In genomic region chr12:43983548-43983947, GRCm38 (mm10) we compare ENCODE assay signal across 27 mouse cellular contexts.
"Had no signal": no experiment of that assay in that cellular context is flagged by ENCODE, and none has a peak within 500 bp of the region (broad histone marks: within the 10 kb centered on the region; RNA-seq: fewer than 3 reads in every experiment).

No protein-coding gene starts in this region.

- H3K36me3 ChIP-seq: heart, embryonic 13.5 days; heart, embryonic 15.5 days; hindbrain, embryonic 13.5 days; hindbrain, embryonic 15.5 days; intestine, embryonic 15.5 days; limb, embryonic 12.5 days; liver, embryonic 13.5 days had no signal

- H3K4me1 ChIP-seq: heart, embryonic 13.5 days; heart, embryonic 15.5 days; hindbrain, embryonic 13.5 days; hindbrain, embryonic 15.5 days; intestine, embryonic 15.5 days; limb, embryonic 12.5 days; liver, embryonic 13.5 days had no signal

- H3K27me3 ChIP-seq: heart, embryonic 13.5 days; heart, embryonic 15.5 days; hindbrain, embryonic 13.5 days; hindbrain, embryonic 15.5 days; intestine, embryonic 15.5 days; limb, embryonic 12.5 days; liver, embryonic 13.5 days had no signal

- H3K4me2 ChIP-seq: heart, embryonic 11.5 days; heart, embryonic 13.5 days; heart, embryonic 15.5 days; hindbrain, embryonic 13.5 days; hindbrain, embryonic 15.5 days; intestine, embryonic 15.5 days; limb, embryonic 12.5 days; liver, embryonic 11.5 days; liver, embryonic 13.5 days had no signal

- DNase-seq: gastrocnemius, postnatal 14 days; gastrocnemius, postnatal 36 days; heart, adult 11 months; heart, adult 2 months; heart, postnatal 14 days; heart, postnatal 36 days; kidney, adult 18-20 months; kidney, adult 8-10 months; kidney, postnatal 14 days; kidney, postnatal 36 days; layer of hippocampus, adult 9-11 months; layer of hippocampus, postnatal 36 days; left cerebral cortex, postnatal 4 days; liver; liver, embryonic 13.5 days had no signal

- H3K4me3 ChIP-seq: heart, adult 2 months; heart, embryonic 13.5 days; heart, embryonic 15.5 days; hindbrain, embryonic 13.5 days; hindbrain, embryonic 15.5 days; intestine, embryonic 15.5 days; limb, embryonic 12.5 days; liver, embryonic 13.5 days had no signal

- H3K27ac ChIP-seq: heart, adult 2 months; heart, embryonic 13.5 days; heart, embryonic 15.5 days; hindbrain, embryonic 13.5 days; hindbrain, embryonic 15.5 days; hindbrain, postnatal 0 days; intestine, embryonic 15.5 days; kidney, postnatal 0 days; limb, embryonic 12.5 days; liver, embryonic 13.5 days had no signal

- ATAC-seq: hindbrain, postnatal 0 days; inflammation-experienced regulatory T-cells, adult 6 months; intestine, embryonic 15.5 days; intestine, postnatal 0 days had no signal

- H3K9ac ChIP-seq: heart, embryonic 13.5 days; heart, embryonic 15.5 days; hindbrain, embryonic 13.5 days; hindbrain, embryonic 15.5 days; intestine, embryonic 15.5 days; limb, embryonic 12.5 days; liver, embryonic 13.5 days had no signal

- H3K9me3 ChIP-seq: heart, embryonic 15.5 days; hindbrain, embryonic 13.5 days; hindbrain, embryonic 15.5 days; intestine, embryonic 15.5 days; limb, embryonic 12.5 days; liver, embryonic 13.5 days had no signal
